Mouse (Mus musculus) lung, postnatal 0 days (tissue): ENCODE results near the gene Cd248. TPM values are rescaled to one million over a fixed set of nuclear protein-coding genes. Genes with fewer than 3 reads are reported as not detected.

Source experiments
- ATAC-seq: fragments of 200-750 bp; cut with Nextera tagmentation; 2 replicates; pipeline ENCODE4 v1.8.0; 2017; ENCODE audit warnings: moderate library complexity
- DNase-seq: peaks from one replicate; pipeline ENCODE4 v3.0.0-alpha.2; 2016; ENCODE audit warnings: low spot score
- H3K27ac ChIP-seq: fragments of 300-500 bp; sonication (generic); 2 replicates; pipeline ENCODE4 v1.5.1; 2014; ENCODE audit warnings: antibody characterized with exemption, mild to moderate bottlenecking, low read length, mixed read lengths
- H3K27me3 ChIP-seq: fragments of 300-500 bp; sonication (generic); replicated peaks from 2 replicates; pipeline ENCODE4 v1.6.1; 2014; ENCODE audit warnings: low read length, mixed read lengths; ENCODE audit not compliant: insufficient read depth
- H3K36me3 ChIP-seq: fragments of 300-500 bp; sonication (generic); 2 replicates; pipeline ENCODE4 v1.6.1; 2014; ENCODE audit warnings: low read length, mixed read lengths; ENCODE audit not compliant: insufficient read depth
- H3K4me1 ChIP-seq: fragments of 300-500 bp; sonication (generic); 2 replicates; pipeline ENCODE4 v1.6.1; 2014; ENCODE audit warnings: antibody characterized with exemption, low read depth, low read length, mixed read lengths; ENCODE audit not compliant: insufficient read depth
- H3K4me2 ChIP-seq: fragments of 300-500 bp; sonication (generic); replicated peaks from 2 replicates; pipeline ENCODE4 v1.6.1; 2014; ENCODE audit warnings: low read depth, mild to moderate bottlenecking, low read length, moderate library complexity, mixed read lengths
- H3K4me3 ChIP-seq: fragments of 300-500 bp; sonication (generic); 2 replicates; pipeline ENCODE4 v1.5.1; 2014; ENCODE audit warnings: low read depth, low read length
- H3K9ac ChIP-seq: fragments of 300-500 bp; sonication (generic); replicated peaks from 2 replicates; pipeline ENCODE4 v1.6.1; 2014; ENCODE audit warnings: low read depth, mild to moderate bottlenecking
- H3K9me3 ChIP-seq: fragments of 300-500 bp; sonication (generic); 2 replicates; pipeline ENCODE4 v1.6.1; 2016; ENCODE audit warnings: low read length, mixed read lengths
- CTCF ChIP-seq: IDR thresholded peaks from 2 replicates; pipeline ENCODE4 v1.5.1; 2016; ENCODE audit warnings: antibody characterized with exemption, mild to moderate bottlenecking
- EP300 ChIP-seq: IDR thresholded peaks from 2 replicates; pipeline ENCODE4 v1.6.1; 2016; ENCODE audit warnings: antibody characterized with exemption, mild to moderate bottlenecking, control low read depth
- WGBS: fragments of 180-500 bp; shearing (Covaris S2); extraction: QIAGEN DNeasy Blood & Tissue Kit; methylation state at CpG from one replicate; pipeline ENCODE4 v1.1.7; 2014; 5-methylcytosine and 5-hydroxymethylcytosine counted together
- polyA plus RNA-seq: library from polyadenylated mRNA; unstranded; fragments of >200 nt; fragmentation: Nextera tagmentation; extraction: Ambion mirVana; gene quantifications from 2 replicates; pipeline ENCODE4 v1.2.1, GENCODE M21; 2015

Cd248 gene
- polyA plus RNA-seq, 1 experiment from 2014 or later: 25.1 TPM

- Histone ChIP-seq H3K4me2 (no peak overlapping the region), H3K27ac (no peak overlapping the region), H3K9me3 (no peaks in the 10 kb centered on the region), H3K4me3 (no peak overlapping the region), H3K4me1 (peaks cover 22% of the 10 kb centered on the region; the same call in 1 of the 2 replicates), H3K36me3 (no peaks in the 10 kb centered on the region), H3K27me3 (0 out of 2 replicates have a peak, but pooled peaks cover 11% of the 10 kb centered on the region), H3K9ac (no peak overlapping the region)
- no peak for TF ChIP-seq CTCF
- no peak for TF ChIP-seq EP300
- peak; percentile 44 for DNase-seq
- ATAC-seq: no peak
- WGBS: 26% methylated on average over 7 of the region's 7 CpGs
These were observed 2.8 kb upstream of the Cd248 start for GRCm38 (mm10) chr19:5065104-5065503.

DNA sequence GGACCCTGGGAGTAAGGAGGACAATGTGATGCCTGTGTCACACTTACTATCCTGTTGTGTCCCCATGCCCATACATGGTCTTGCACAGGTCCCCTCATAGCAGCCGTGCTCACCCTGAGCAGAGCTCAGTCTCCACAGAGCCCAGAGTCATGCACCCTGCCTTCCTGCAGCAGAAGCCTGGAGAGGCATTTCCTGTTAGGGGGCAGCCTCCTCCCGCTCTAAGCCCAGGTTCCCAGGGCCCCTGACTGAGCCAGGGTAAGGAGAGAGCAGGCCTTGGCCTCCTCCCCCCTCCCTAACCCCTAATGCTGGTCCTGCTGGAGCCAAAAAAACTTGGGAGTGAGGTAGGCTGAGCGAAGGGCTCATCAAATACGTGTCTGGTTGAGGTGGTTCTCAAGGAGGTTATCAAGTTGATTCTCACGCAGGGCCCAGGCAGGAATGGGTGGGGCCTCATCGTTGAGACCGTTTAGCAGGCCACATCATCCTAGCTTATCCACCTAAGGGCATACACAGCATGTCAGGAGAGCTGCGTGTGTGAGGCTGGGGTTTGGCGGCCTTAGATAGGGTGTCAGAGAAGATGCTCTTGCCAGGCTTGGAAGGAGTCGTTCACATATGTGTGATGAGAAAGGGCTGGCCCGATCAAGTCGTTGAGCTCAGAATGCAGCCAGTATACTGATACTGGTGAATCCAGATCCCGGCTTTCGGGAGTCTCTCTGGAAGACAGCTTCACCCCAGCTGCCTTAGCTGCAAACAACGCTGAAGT lies 658 bp upstream of the Cd248 start:
- WGBS: 8% methylated on average over 15 of the region's 15 CpGs
- peak overlapping the region; percentile 70 for H3K4me2 ChIP-seq
- H3K4me1 ChIP-seq: peaks cover 14% of the 10 kb centered on the region; the same call in 1 of the 2 replicates
- ATAC-seq (peak; percentile 8; the same call in 1 of the 2 replicates), DNase-seq (peak; percentile 20)
- H3K9ac ChIP-seq: no peak overlapping the region
- H3K9me3 ChIP-seq: no peaks in the 10 kb centered on the region
- no peaks in the 10 kb centered on the region for H3K36me3 ChIP-seq
- peak overlapping the region; percentile 57 for H3K27ac ChIP-seq
- H3K4me3 ChIP-seq: peak overlapping the region; percentile 41
- H3K27me3 ChIP-seq: 0 out of 2 replicates have a peak, but pooled peaks cover 11% of the 10 kb centered on the region
- TF ChIP-seq CTCF (no peak), EP300 (no peak)

- no peak for ATAC-seq
- DNase-seq: no peak
- Histone ChIP-seq H3K4me2 (peak overlapping the region; percentile 70), H3K4me1 (peaks cover 14% of the 10 kb centered on the region; the same call in 1 of the 2 replicates), H3K36me3 (no peaks in the 10 kb centered on the region), H3K27me3 (0 out of 2 replicates have a peak, but pooled peaks cover 11% of the 10 kb centered on the region), H3K9ac (peak overlapping the region; percentile 6), H3K27ac (no peak overlapping the region), H3K9me3 (no peaks in the 10 kb centered on the region), H3K4me3 (peak overlapping the region; percentile 41)
- 33% methylated on average over 21 of the region's 21 CpGs for WGBS
- no peak for TF ChIP-seq EP300
- no peak; the same call in 1 of the 2 replicates for TF ChIP-seq CTCF
These were observed 824 bp downstream of the Cd248 start for GRCm38 (mm10) chr19:5068570-5069234.

DNA sequence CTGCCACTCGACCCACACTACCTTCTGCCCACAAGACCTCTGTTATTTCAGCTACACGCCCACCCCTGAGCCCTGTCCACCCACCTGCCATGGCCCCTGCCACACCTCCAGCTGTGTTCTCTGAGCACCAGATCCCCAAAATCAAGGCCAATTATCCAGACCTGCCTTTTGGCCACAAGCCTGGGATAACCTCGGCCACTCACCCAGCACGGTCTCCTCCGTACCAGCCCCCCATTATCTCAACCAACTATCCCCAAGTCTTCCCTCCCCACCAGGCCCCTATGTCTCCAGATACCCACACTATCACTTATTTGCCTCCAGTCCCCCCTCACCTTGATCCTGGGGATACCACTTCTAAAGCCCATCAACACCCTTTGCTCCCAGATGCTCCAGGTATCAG lies 1.6 kb downstream of the Cd248 start:
- Histone ChIP-seq H3K9me3 (no peaks in the 10 kb centered on the region), H3K4me3 (no peak overlapping the region), H3K4me2 (peak overlapping the region; percentile 70; the same call in 1 of the 2 replicates), H3K36me3 (no peaks in the 10 kb centered on the region), H3K4me1 (peaks cover 14% of the 10 kb centered on the region; the same call in 1 of the 2 replicates), H3K27ac (no peak overlapping the region), H3K27me3 (0 out of 2 replicates have a peak, but pooled peaks cover 11% of the 10 kb centered on the region), H3K9ac (no peak overlapping the region)
- DNase-seq: no peak
- no peak for ATAC-seq
- 62% methylated on average over 5 of the region's 5 CpGs for WGBS
- TF ChIP-seq CTCF: no peak
- no peak for TF ChIP-seq EP300

DNA sequence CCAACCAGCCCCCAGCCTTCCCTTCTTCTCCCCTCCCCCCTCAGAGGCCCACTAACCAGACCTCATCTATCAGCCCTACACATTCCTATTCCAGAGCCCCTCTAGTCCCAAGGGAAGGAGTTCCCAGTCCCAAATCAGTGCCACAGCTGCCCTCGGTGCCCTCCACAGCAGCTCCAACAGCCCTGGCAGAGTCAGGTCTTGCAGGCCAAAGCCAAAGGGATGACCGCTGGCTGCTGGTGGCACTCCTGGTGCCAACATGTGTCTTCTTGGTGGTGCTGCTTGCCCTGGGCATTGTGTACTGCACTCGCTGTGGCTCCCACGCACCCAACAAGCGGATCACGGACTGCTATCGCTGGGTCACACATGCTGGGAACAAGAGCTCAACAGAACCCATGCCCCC lies 2.1 kb downstream of the Cd248 start:
- ATAC-seq (no peak), DNase-seq (no peak)
- H3K4me2 ChIP-seq: peak overlapping the region; percentile 70; the same call in 1 of the 2 replicates
- no peak overlapping the region for H3K27ac ChIP-seq
- 67% methylated on average over 7 of the region's 7 CpGs for WGBS
- H3K4me3 ChIP-seq: no peak overlapping the region; the same call in 1 of the 2 replicates
- no peaks in the 10 kb centered on the region for H3K9me3 ChIP-seq
- H3K4me1 ChIP-seq: peaks cover 14% of the 10 kb centered on the region; the same call in 1 of the 2 replicates
- H3K9ac ChIP-seq: no peak overlapping the region
- H3K36me3 ChIP-seq: no peaks in the 10 kb centered on the region
- TF ChIP-seq CTCF (no peak), EP300 (no peak)
- 0 out of 2 replicates have a peak, but pooled peaks cover 11% of the 10 kb centered on the region for H3K27me3 ChIP-seq

GRCm38 (mm10) chr19:5071077-5071476 lies 3.2 kb downstream of the Cd248 start:
- H3K9ac ChIP-seq: 0 out of 2 replicates have a peak overlapping the region, but pooled peaks have one; percentile 16
- H3K27me3 ChIP-seq: 0 out of 2 replicates have a peak, but pooled peaks cover 11% of the 10 kb centered on the region
- H3K4me3 ChIP-seq: peak overlapping the region; percentile 41; the same call in 1 of the 2 replicates
- H3K36me3 ChIP-seq: no peaks in the 10 kb centered on the region
- no peak for DNase-seq
- 0 out of 2 replicates have a peak overlapping the region, but pooled peaks have one; percentile 2 for H3K27ac ChIP-seq
- H3K4me1 ChIP-seq: peaks cover 14% of the 10 kb centered on the region; the same call in 1 of the 2 replicates
- no peaks in the 10 kb centered on the region for H3K9me3 ChIP-seq
- WGBS: 15% methylated on average over 11 of the region's 11 CpGs
- TF ChIP-seq CTCF: no peak
- TF ChIP-seq EP300: no peak
- no peak for ATAC-seq
- H3K4me2 ChIP-seq: peak overlapping the region; percentile 70
